Mouse (Mus musculus): ENCODE results near the gene Bmf. TPM values are rescaled to one million over a fixed set of nuclear protein-coding genes. Genes with fewer than 3 reads are reported as not detected.

Gene Bmf
- polyA plus RNA-seq, 1 experiment from 2014 or later = 4.2 TPM

DNA sequence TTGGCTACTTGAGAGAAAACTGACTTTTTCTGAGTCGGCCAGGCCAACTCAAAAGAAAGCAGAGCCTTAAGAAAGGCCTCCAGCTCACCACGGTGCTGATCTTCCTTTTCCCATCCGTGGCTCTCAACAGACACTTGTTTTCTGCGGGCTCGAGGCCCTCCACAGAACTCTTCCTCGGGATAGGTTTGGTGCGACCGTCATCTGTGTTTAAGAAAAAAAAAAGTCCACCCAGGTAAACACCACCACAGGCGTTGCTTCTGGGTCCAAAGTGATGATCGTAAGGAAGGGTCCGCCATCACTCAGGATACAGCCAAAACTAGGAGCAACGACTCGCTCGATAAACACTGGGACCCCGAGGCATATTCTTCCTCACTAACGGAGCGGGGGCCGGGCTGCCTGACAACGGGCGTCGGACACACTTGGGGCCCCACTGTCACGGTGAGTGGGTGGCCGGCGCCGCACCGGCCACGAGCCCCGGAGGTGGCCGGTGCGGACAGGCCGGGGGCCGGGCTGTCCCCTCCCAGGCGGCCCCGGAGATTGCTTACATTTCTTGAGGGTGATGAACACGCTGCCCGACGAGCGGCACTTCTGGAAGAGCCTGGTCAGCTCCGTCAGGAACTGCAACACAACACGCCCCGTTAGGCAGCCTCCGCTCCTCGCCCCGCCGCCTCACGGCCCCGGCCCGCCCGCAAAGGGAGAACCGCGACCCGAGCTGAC lies 70.5 kb downstream of the Bmf start:
- no peaks in the 10 kb centered on the region for H3K27me3 ChIP-seq (ENCODE audit: low read depth, poor library complexity, severe bottlenecking)
- H3K36me3 ChIP-seq = peaks cover 38% of the 10 kb centered on the region
- DNase-seq (ENCODE audit: low spot score) = no peak
- H3K4me3 ChIP-seq = peak overlapping the region; percentile 95
- H3K27ac ChIP-seq = peak overlapping the region; percentile 84
- H3K4me1 ChIP-seq = peaks cover 14% of the 10 kb centered on the region
- WGBS = 3% methylated on average over 51 of the region's 52 CpGs
- H3K9me3 ChIP-seq (replicated peaks) = no peaks in the 10 kb centered on the region

Other genes starting within 250 kb of the Bmf start
- 0.10 and 0.15 TPM in 2 replicates for gene Gpr176, start 176.3 kb downstream of the Bmf start, polyA plus RNA-seq (2016; fragmentation: Nextera tagmentation; extraction: Ambion mirVana)
- gene Eif2ak4, start 161.1 kb downstream of the Bmf start, polyA plus RNA-seq (2016; fragmentation: Nextera tagmentation; extraction: Ambion mirVana) = 13.2 and 15.5 TPM in 2 replicates
- gene Srp14, start 70.0 kb downstream of the Bmf start, polyA plus RNA-seq (2016; fragmentation: Nextera tagmentation; extraction: Ambion mirVana) = 227 and 232 TPM in 2 replicates
- gene Bub1b, start 48.5 kb upstream of the Bmf start, polyA plus RNA-seq (2016; fragmentation: Nextera tagmentation; extraction: Ambion mirVana) = 148 and 168 TPM in 2 replicates
- gene Pak6, start 113.6 kb upstream of the Bmf start, polyA plus RNA-seq (2016; fragmentation: Nextera tagmentation; extraction: Ambion mirVana) = 0.65 and 0.75 TPM in 2 replicates
- gene Ankrd63, start 154.3 kb upstream of the Bmf start, polyA plus RNA-seq (2016; fragmentation: Nextera tagmentation; extraction: Ambion mirVana) = not detected in 2 replicates
- gene Plcb2, start 178.8 kb upstream of the Bmf start, polyA plus RNA-seq (2016; fragmentation: Nextera tagmentation; extraction: Ambion mirVana) = 0.28 and 0.36 TPM in 2 replicates
- 16.1 and 16.3 TPM in 2 replicates for gene Inafm2, start 196.1 kb upstream of the Bmf start, polyA plus RNA-seq (2016; fragmentation: Nextera tagmentation; extraction: Ambion mirVana)
- 0.05 and 0.08 TPM in 2 replicates for gene Ccdc9b, start 213.0 kb upstream of the Bmf start, polyA plus RNA-seq (2016; fragmentation: Nextera tagmentation; extraction: Ambion mirVana)
- not detected in 2 replicates for gene Phgr1, start 223.1 kb upstream of the Bmf start, polyA plus RNA-seq (2016; fragmentation: Nextera tagmentation; extraction: Ambion mirVana)
- 0.04 and 0.11 TPM in 2 replicates for gene Disp2, start 230.0 kb upstream of the Bmf start, polyA plus RNA-seq (2016; fragmentation: Nextera tagmentation; extraction: Ambion mirVana)